Mouse (Mus musculus): ENCODE results near the gene Clta. TPM values are rescaled to one million over a fixed set of nuclear protein-coding genes. Genes with fewer than 3 reads are reported as not detected.

Gene Clta
- total and polyA plus RNA-seq, 3 experiments, result 451 to 589 TPM; not detected in 1

GRCm38 (mm10) chr4:43988976-43989375 lies 15.3 kb upstream of the Clta start:
- Histone ChIP-seq H3K4me1 (ENCODE audit: control insufficient read depth in 1 of 2, insufficient read depth in 2 of 2, low read length in 2 of 2) (no peaks in the 10 kb centered on the region), H3K9me3 (replicated peaks; ENCODE audit: insufficient read depth, low read length) (no peaks in the 10 kb centered on the region), H3K79me2 (ENCODE audit: control insufficient read depth, insufficient read depth, low read length, poor library complexity) (no peaks in the 10 kb centered on the region), H3K27me3 (ENCODE audit: control insufficient read depth in 1 of 2, insufficient read depth in 2 of 2, low read length in 2 of 2) (no peaks in the 10 kb centered on the region), H3K9ac (ENCODE audit: control insufficient read depth, low read depth, low read length, poor library complexity, severe bottlenecking) (no peak overlapping the region), H3K27ac (ENCODE audit: control insufficient read depth, low read depth, low read length) (no peak overlapping the region), H3K4me3 (ENCODE audit: control insufficient read depth in 1 of 2, insufficient read depth in 1 of 2, low read depth in 2 of 2, low read length in 2 of 2) (no peak overlapping the region), H3K36me3 (ENCODE audit: control insufficient read depth in 1 of 2, insufficient read depth in 2 of 2, low read length in 2 of 2) (no peaks in the 10 kb centered on the region)
- TF ChIP-seq NELFE (IDR thresholded peaks at IDR 0.05; ENCODE audit: low read depth, low read length) (no peak), JUND (IDR thresholded peaks at IDR 0.05; ENCODE audit: low read depth, low read length) (no peak), NRF1 (IDR thresholded peaks at IDR 0.05; ENCODE audit: insufficient read depth, low read depth, low read length, poor library complexity, severe bottlenecking) (no peak), USF1 (IDR thresholded peaks at IDR 0.05; ENCODE audit: low read depth, low read length) (no peak), USF2 (IDR thresholded peaks at IDR 0.05; ENCODE audit: borderline replicate concordance in 1 of 2, insufficient read depth in 1 of 2, low read depth in 1 of 2, low read length in 2 of 2) (no peak), TBP (IDR thresholded peaks at IDR 0.05; ENCODE audit: low read depth, low read length) (no peak), GATA1 (IDR thresholded peaks at IDR 0.05; ENCODE audit: low read depth, low read length) (no peak), MYB (IDR thresholded peaks at IDR 0.05; ENCODE audit: low read depth, low read length) (no peak), ZNF384 (IDR thresholded peaks at IDR 0.05; ENCODE audit: low read depth, low read length) (no peak), TAL1 (IDR thresholded peaks at IDR 0.05; ENCODE audit: low read length) (no peak), KAT2A (conservative IDR thresholded peaks at IDR 0.05; ENCODE audit: low read depth, low read length) (no peak), TCF12 (IDR thresholded peaks at IDR 0.05; ENCODE audit: low read depth, low read length) (no peak), CHD1 (IDR thresholded peaks at IDR 0.05; ENCODE audit: low read depth, low read length) (no peak), UBTF (IDR thresholded peaks at IDR 0.05; ENCODE audit: borderline replicate concordance, insufficient read depth, low read depth, low read length) (no peak)
- DNase-seq (ENCODE audit: low read depth, low spot score), result no peak

GRCm38 (mm10) chr4:43993072-43993471 lies 11.2 kb upstream of the Clta start:
- TF ChIP-seq MAX (IDR thresholded peaks at IDR 0.05; ENCODE audit: low read length) (no peak), ZMIZ1 (IDR thresholded peaks at IDR 0.05; ENCODE audit: low read depth, low read length) (no peak), CHD2 (IDR thresholded peaks at IDR 0.05; ENCODE audit: low read length) (no peak), USF2 (IDR thresholded peaks at IDR 0.05; ENCODE audit: borderline replicate concordance in 1 of 2, insufficient read depth in 1 of 2, low read depth in 1 of 2, low read length in 2 of 2) (no peak), SIN3A (IDR thresholded peaks at IDR 0.05; ENCODE audit: low read length) (no peak), RAD21 (IDR thresholded peaks at IDR 0.05; ENCODE audit: low read depth, low read length) (no peak), SMC3 (IDR thresholded peaks at IDR 0.05; ENCODE audit: low read depth, low read length) (no peak), UBTF (IDR thresholded peaks at IDR 0.05; ENCODE audit: borderline replicate concordance, insufficient read depth, low read depth, low read length) (no peak), E2F4 (IDR thresholded peaks at IDR 0.05; ENCODE audit: borderline replicate concordance, low read depth, low read length) (no peak), POLR2AphosphoS5 (IDR thresholded peaks at IDR 0.05; ENCODE audit: borderline replicate concordance, low read depth, low read length) (no peak), GABPA (IDR thresholded peaks at IDR 0.05; ENCODE audit: low read depth, low read length) (no peak), KAT2A (conservative IDR thresholded peaks at IDR 0.05; ENCODE audit: low read depth, low read length) (no peak), RCOR1 (IDR thresholded peaks at IDR 0.05; ENCODE audit: low read depth, low read length) (no peak)
- Histone ChIP-seq H3K4me3 (ENCODE audit: control insufficient read depth in 1 of 2, insufficient read depth in 1 of 2, low read depth in 2 of 2, low read length in 2 of 2) (no peak overlapping the region), H3K27ac (ENCODE audit: control insufficient read depth, low read depth, low read length) (no peak overlapping the region), H3K27me3 (ENCODE audit: control insufficient read depth in 1 of 2, insufficient read depth in 2 of 2, low read length in 2 of 2) (no peaks in the 10 kb centered on the region; a peak in 1 of 4 replicates), H3K36me3 (ENCODE audit: control insufficient read depth in 1 of 2, insufficient read depth in 2 of 2, low read length in 2 of 2) (no peaks in the 10 kb centered on the region), H3K79me2 (ENCODE audit: control insufficient read depth, insufficient read depth, low read length, poor library complexity) (no peaks in the 10 kb centered on the region), H3K9ac (ENCODE audit: control insufficient read depth, low read depth, low read length, poor library complexity, severe bottlenecking) (no peak overlapping the region), H3K9me3 (replicated peaks; ENCODE audit: insufficient read depth, low read length) (no peaks in the 10 kb centered on the region), H3K4me1 (ENCODE audit: control insufficient read depth in 1 of 2, insufficient read depth in 2 of 2, low read length in 2 of 2) (no peaks in the 10 kb centered on the region)
- no peak for DNase-seq (ENCODE audit: low read depth, low spot score)
